Mouse (Mus musculus): ENCODE results near the gene Ogg1. TPM values are rescaled to one million over a fixed set of nuclear protein-coding genes. Genes with fewer than 3 reads are reported as not detected.
A peak's percentile ranks its signal among the peaks of the same experiment; 100 is the strongest.

Gene Ogg1
- polyA plus RNA-seq, 1 experiment from 2014 or later: 14.0 TPM

DNA sequence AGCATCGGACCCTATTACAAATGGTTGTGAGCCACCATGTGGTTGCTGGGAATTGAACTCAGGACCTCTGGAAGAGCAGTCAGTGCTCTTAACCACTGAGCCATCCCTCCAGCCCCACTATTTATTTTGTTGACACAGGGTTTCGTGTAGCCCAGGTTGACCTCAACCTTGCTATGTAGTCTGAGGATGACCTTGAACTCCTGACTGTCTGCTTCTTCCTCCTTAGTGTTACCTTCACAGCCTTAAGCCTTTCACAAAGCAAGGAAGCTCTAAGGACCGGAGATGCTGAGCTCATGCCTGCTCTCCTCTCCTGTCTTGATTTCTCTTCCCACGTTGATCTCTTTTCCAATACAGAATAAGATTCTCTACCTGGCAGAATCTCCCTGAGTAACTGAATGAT lies 20.1 kb downstream of the Ogg1 start:
- H3K9me3 ChIP-seq (replicated peaks; ENCODE audit: low read length): no peaks in the 10 kb centered on the region
- no peak overlapping the region for H3K4me2 ChIP-seq (ENCODE audit: low read length)
- DNase-seq (ENCODE audit: low spot score): no peak
- H3K9ac ChIP-seq (ENCODE audit: low read depth, low read length): no peak overlapping the region
- no peaks in the 10 kb centered on the region for H3K27me3 ChIP-seq (ENCODE audit: insufficient read depth, low read length)
- no peak for ATAC-seq (replicated peaks; ENCODE audit: low FRiP score, low read depth)
- WGBS: 72% methylated on average over 4 of the region's 4 CpGs
- TF ChIP-seq CTCF (IDR thresholded peaks at IDR 0.05; ENCODE audit: low read depth): no peak
- no peak overlapping the region for H3K4me3 ChIP-seq (replicated peaks; ENCODE audit: low read depth, low read length)
- H3K36me3 ChIP-seq (ENCODE audit: insufficient read depth, low read length): no peaks in the 10 kb centered on the region
- H3K4me1 ChIP-seq (replicated peaks; ENCODE audit: insufficient read depth, low read length): peaks cover 20% of the 10 kb centered on the region
- H3K27ac ChIP-seq: no peak overlapping the region

DNA sequence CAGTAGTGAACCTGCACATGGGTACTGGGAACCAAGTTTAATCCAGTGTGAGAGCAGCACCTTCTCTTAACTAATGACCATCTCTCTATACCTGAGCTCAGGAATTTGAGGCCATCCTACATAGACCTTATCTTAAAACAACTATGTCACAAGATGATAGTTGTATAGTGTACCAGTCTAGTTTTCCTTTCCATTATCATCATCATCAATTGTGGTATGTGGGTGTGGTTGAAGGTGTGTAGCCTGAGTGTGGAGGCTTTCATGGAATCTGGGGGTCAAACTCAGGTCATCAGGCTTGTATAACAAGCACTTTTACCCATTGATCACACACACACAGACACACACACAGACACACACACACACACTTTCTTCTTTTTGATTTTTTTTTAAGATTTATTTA lies 23.8 kb downstream of the Ogg1 start:
- Histone ChIP-seq H3K9ac (ENCODE audit: low read depth, low read length) (no peak overlapping the region), H3K4me1 (replicated peaks; ENCODE audit: insufficient read depth, low read length) (no peaks in the 10 kb centered on the region), H3K9me3 (replicated peaks; ENCODE audit: low read length) (no peaks in the 10 kb centered on the region), H3K4me2 (ENCODE audit: low read length) (no peak overlapping the region), H3K36me3 (ENCODE audit: insufficient read depth, low read length) (no peaks in the 10 kb centered on the region), H3K4me3 (replicated peaks; ENCODE audit: low read depth, low read length) (no peak overlapping the region), H3K27ac (no peak overlapping the region), H3K27me3 (ENCODE audit: insufficient read depth, low read length) (no peaks in the 10 kb centered on the region)
- DNase-seq (ENCODE audit: low spot score) (no peak), ATAC-seq (replicated peaks; ENCODE audit: low FRiP score, low read depth) (peak; percentile 43; the same call in 1 of the 2 replicates)
- no peak for TF ChIP-seq CTCF (IDR thresholded peaks at IDR 0.05; ENCODE audit: low read depth)

DNA sequence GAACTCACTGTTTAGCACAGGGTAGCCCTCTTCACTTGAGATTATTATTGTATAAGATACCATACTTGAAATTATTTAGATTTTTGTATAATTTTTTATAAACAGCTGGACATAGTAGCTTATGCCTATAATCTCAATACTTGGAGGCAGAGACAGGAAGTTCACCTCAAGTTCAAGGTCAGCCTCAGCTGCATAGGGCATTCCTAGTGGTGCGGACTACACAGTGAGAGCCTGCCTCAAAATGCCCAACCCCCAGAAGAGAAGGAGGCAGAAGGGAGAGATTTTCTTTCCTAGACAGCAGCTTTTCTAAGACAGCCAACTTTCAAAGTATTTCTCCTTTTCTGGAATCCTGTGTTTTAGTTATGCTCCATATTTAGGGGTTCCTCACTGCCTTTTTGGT lies 24.4 kb downstream of the Ogg1 start:
- ATAC-seq (replicated peaks; ENCODE audit: low FRiP score, low read depth): no peak
- 58% methylated on average over 1 of the region's 1 CpGs for WGBS
- Histone ChIP-seq H3K36me3 (ENCODE audit: insufficient read depth, low read length) (no peaks in the 10 kb centered on the region), H3K9me3 (replicated peaks; ENCODE audit: low read length) (no peaks in the 10 kb centered on the region), H3K4me2 (ENCODE audit: low read length) (no peak overlapping the region), H3K9ac (ENCODE audit: low read depth, low read length) (no peak overlapping the region), H3K27ac (no peak overlapping the region), H3K27me3 (ENCODE audit: insufficient read depth, low read length) (no peaks in the 10 kb centered on the region), H3K4me1 (replicated peaks; ENCODE audit: insufficient read depth, low read length) (no peaks in the 10 kb centered on the region), H3K4me3 (replicated peaks; ENCODE audit: low read depth, low read length) (no peak overlapping the region)
- TF ChIP-seq CTCF (IDR thresholded peaks at IDR 0.05; ENCODE audit: low read depth): no peak
- DNase-seq (ENCODE audit: low spot score): no peak

- Histone ChIP-seq H3K4me3 (replicated peaks; ENCODE audit: low read depth, low read length) (no peak overlapping the region), H3K9me3 (replicated peaks; ENCODE audit: low read length) (no peaks in the 10 kb centered on the region), H3K4me2 (ENCODE audit: low read length) (no peak overlapping the region), H3K27ac (no peak overlapping the region), H3K36me3 (ENCODE audit: insufficient read depth, low read length) (no peaks in the 10 kb centered on the region), H3K27me3 (ENCODE audit: insufficient read depth, low read length) (no peaks in the 10 kb centered on the region), H3K4me1 (replicated peaks; ENCODE audit: insufficient read depth, low read length) (no peaks in the 10 kb centered on the region), H3K9ac (ENCODE audit: low read depth, low read length) (no peak overlapping the region)
- DNase-seq (ENCODE audit: low spot score): no peak
- no peak for TF ChIP-seq CTCF (IDR thresholded peaks at IDR 0.05; ENCODE audit: low read depth)
- no peak for ATAC-seq (replicated peaks; ENCODE audit: low FRiP score, low read depth)
- WGBS: 56% methylated on average over 10 of the region's 10 CpGs
Measured at GRCm38 (mm10) chr6:113351653-113352052, 24.9 kb downstream of the Ogg1 start.

DNA sequence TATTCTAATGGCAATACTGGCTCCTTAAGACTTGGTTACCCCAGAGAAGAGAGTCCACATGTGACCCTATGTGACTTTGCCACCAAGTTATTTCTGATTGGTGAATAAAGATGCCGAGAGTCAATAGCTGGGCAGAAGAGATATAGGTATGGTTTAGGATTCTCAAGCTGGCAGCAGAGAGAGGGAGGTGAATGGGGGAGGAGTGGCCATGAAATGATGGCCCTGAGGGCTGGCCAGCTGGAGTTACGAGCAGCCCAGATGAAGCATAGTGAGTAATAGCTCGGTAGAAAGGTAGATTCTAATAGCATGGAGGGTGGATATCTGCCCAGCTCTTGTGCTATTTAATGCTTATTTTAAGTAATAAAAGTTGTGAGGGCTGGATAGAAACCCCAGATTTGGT lies 26.0 kb downstream of the Ogg1 start:
- no peak for TF ChIP-seq CTCF (IDR thresholded peaks at IDR 0.05; ENCODE audit: low read depth)
- ATAC-seq (replicated peaks; ENCODE audit: low FRiP score, low read depth) (no peak), DNase-seq (ENCODE audit: low spot score) (no peak)
- Histone ChIP-seq H3K4me2 (ENCODE audit: low read length) (no peak overlapping the region), H3K36me3 (ENCODE audit: insufficient read depth, low read length) (no peaks in the 10 kb centered on the region), H3K27me3 (ENCODE audit: insufficient read depth, low read length) (no peaks in the 10 kb centered on the region), H3K27ac (no peak overlapping the region), H3K9ac (ENCODE audit: low read depth, low read length) (no peak overlapping the region), H3K9me3 (replicated peaks; ENCODE audit: low read length) (no peaks in the 10 kb centered on the region), H3K4me3 (replicated peaks; ENCODE audit: low read depth, low read length) (no peak overlapping the region), H3K4me1 (replicated peaks; ENCODE audit: insufficient read depth, low read length) (no peaks in the 10 kb centered on the region)
- 66% methylated on average over 3 of the region's 3 CpGs for WGBS

DNA sequence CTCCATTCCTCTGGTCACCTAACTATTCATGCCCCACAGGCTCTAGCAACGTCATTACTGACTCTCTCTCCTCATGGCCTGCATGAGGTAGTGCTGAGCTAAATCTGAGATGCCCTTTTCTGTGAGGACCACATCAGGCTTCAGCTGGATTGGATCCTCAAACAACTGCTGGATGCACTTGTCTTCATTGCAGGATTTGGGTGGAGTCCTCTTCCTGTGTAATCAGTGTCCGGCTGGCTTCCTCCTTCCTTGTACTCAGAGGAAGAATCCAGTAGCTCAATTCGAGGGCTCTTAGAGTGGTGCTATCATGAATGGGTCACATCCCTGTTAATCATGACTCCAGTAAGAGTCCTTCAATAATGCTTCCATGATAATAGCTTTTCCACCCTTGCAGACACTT lies 26.9 kb downstream of the Ogg1 start:
- H3K27ac ChIP-seq: no peak overlapping the region
- H3K27me3 ChIP-seq (ENCODE audit: insufficient read depth, low read length): no peaks in the 10 kb centered on the region
- H3K36me3 ChIP-seq (ENCODE audit: insufficient read depth, low read length): no peaks in the 10 kb centered on the region
- no peaks in the 10 kb centered on the region for H3K4me1 ChIP-seq (replicated peaks; ENCODE audit: insufficient read depth, low read length)
- no peak overlapping the region for H3K9ac ChIP-seq (ENCODE audit: low read depth, low read length)
- TF ChIP-seq CTCF (IDR thresholded peaks at IDR 0.05; ENCODE audit: low read depth): no peak
- DNase-seq (ENCODE audit: low spot score) (no peak), ATAC-seq (replicated peaks; ENCODE audit: low FRiP score, low read depth) (no peak)
- WGBS: 64% methylated on average over 3 of the region's 3 CpGs
- no peak overlapping the region for H3K4me2 ChIP-seq (ENCODE audit: low read length)
- H3K4me3 ChIP-seq (replicated peaks; ENCODE audit: low read depth, low read length): no peak overlapping the region
- no peaks in the 10 kb centered on the region for H3K9me3 ChIP-seq (replicated peaks; ENCODE audit: low read length)

GRCm38 (mm10) chr6:113361476-113361875 lies 34.7 kb downstream of the Ogg1 start:
- no peaks in the 10 kb centered on the region for H3K9me3 ChIP-seq (replicated peaks; ENCODE audit: low read length)
- DNase-seq (ENCODE audit: low spot score) (no peak), ATAC-seq (replicated peaks; ENCODE audit: low FRiP score, low read depth) (no peak)
- H3K4me3 ChIP-seq (replicated peaks; ENCODE audit: low read depth, low read length): no peak overlapping the region
- no peak overlapping the region for H3K27ac ChIP-seq
- H3K36me3 ChIP-seq (ENCODE audit: insufficient read depth, low read length): no peaks in the 10 kb centered on the region
- TF ChIP-seq CTCF (IDR thresholded peaks at IDR 0.05; ENCODE audit: low read depth): peak; percentile 26; the same call in 1 of the 2 replicates
- no peak overlapping the region for H3K9ac ChIP-seq (ENCODE audit: low read depth, low read length)
- H3K4me2 ChIP-seq (ENCODE audit: low read length): no peak overlapping the region
- no peaks in the 10 kb centered on the region for H3K4me1 ChIP-seq (replicated peaks; ENCODE audit: insufficient read depth, low read length)
- H3K27me3 ChIP-seq (ENCODE audit: insufficient read depth, low read length): no peaks in the 10 kb centered on the region
- WGBS: 74% methylated on average over 4 of the region's 4 CpGs

All from kidney, postnatal 0 days (tissue).